Mouse (Mus musculus) left cerebral cortex, postnatal 25 days (tissue): ENCODE results near the gene Desi1. TPM values are rescaled to one million over a fixed set of nuclear protein-coding genes. Genes with fewer than 3 reads are reported as not detected.
A peak's percentile ranks its signal among the peaks of the same experiment; 100 is the strongest.

Experiments used
- DNase-seq, 2 experiments: peaks; one replicate each; pipeline ENCODE4 v3.0.0; 2022; ENCODE audit warnings: low spot score in 2 of 2, mixed read lengths in 1 of 2
- intact Hi-C: fragments of 180-260 bp; cut with DNase I; formaldehyde crosslinking; loops from one replicate; pipeline ENCODE4 v1.15.1; 2025
- total RNA-seq, 2 experiments: library from RNA; stranded (reverse); gene quantifications; 2 replicates each; pipeline ENCODE4 v1.2.3; 2021

Gene Desi1
- total RNA-seq = 100 to 1,000 TPM; 106 to 109 TPM

GRCm38 (mm10) chr15:82033762-82034161 is at the start of gene Desi1:
TSS of gene Desi1 (minus strand) at chr15:82033862.
- intact Hi-C loops = no loop called here

GRCm38 (mm10) chr15:82081161-82081560 is 47.5 kb upstream of the Desi1 start:
- intact Hi-C loops = no loop called here

More at GRCm38 (mm10) chr15:82033762-82034161, at the start of gene Desi1:
- no peak for DNase-seq

GRCm38 (mm10) chr15:82079883-82080282 is 46.2 kb upstream of the Desi1 start:
- DNase-seq = no peak
- intact Hi-C loops = no loop called here

More at GRCm38 (mm10) chr15:82081161-82081560, 47.5 kb upstream of the Desi1 start:
- peak; percentile 57 to 90 for DNase-seq

- no peak for DNase-seq
- intact Hi-C loops = loop anchor here (5.0 kb wide), 1 partner anchor 34 kb away; no protein-coding TSS in a partner anchor
Measured at GRCm38 (mm10) chr15:82073490-82073889, 39.8 kb upstream of the Desi1 start.

GRCm38 (mm10) chr15:82071816-82072469 is 38.3 kb upstream of the Desi1 start:
- intact Hi-C loops = loop anchor here (5.0 kb wide), 1 partner anchor 35 kb away; no protein-coding TSS in a partner anchor
- peak; percentile 36 to 80 for DNase-seq

GRCm38 (mm10) chr15:82069898-82070297 is 36.2 kb upstream of the Desi1 start, which contains the start of gene Mei1:
TSS of gene Mei1 (plus strand) at chr15:82069996.
- intact Hi-C loops = loop anchor here (5.0 kb wide), 2 partner anchors 37 to 67 kb away; no protein-coding TSS in a partner anchor
- DNase-seq = no peak

GRCm38 (mm10) chr15:82065511-82065910 is 31.8 kb upstream of the Desi1 start:
- peak; percentile 79 to 89 for DNase-seq
- intact Hi-C loops = loop anchor here (1.0 to 5.0 kb wide), 2 partner anchors 72 to 171 kb away; no protein-coding TSS in a partner anchor

GRCm38 (mm10) chr15:82063909-82064308 is 30.2 kb upstream of the Desi1 start:
- DNase-seq = no peak
- intact Hi-C loops = no loop called here

- intact Hi-C loops = no loop called here
- DNase-seq = no peak
Measured at GRCm38 (mm10) chr15:82058719-82059201, 25.1 kb upstream of the Desi1 start, which contains the start of gene 4930407I10Rik. TSS of gene 4930407I10Rik (plus strand) at chr15:82059151.

- intact Hi-C loops = no loop called here
- DNase-seq = no peak
Measured at GRCm38 (mm10) chr15:82052544-82052943, 18.9 kb upstream of the Desi1 start.

- peak; percentile 94 to 95 for DNase-seq
- intact Hi-C loops = no loop called here
Measured at GRCm38 (mm10) chr15:82047080-82047883, 13.6 kb upstream of the Desi1 start, which contains the start of gene Snu13. TSS of gene Snu13 (minus strand) at chr15:82047598.

- intact Hi-C loops = no loop called here
- no peak for DNase-seq
Measured at GRCm38 (mm10) chr15:82046246-82046891, 12.7 kb upstream of the Desi1 start.

GRCm38 (mm10) chr15:82044166-82044784 is 10.6 kb upstream of the Desi1 start:
- DNase-seq = peak in 1 of 2 experiments; percentile 19
- intact Hi-C loops = no loop called here

GRCm38 (mm10) chr15:82040650-82041049 is 7.0 kb upstream of the Desi1 start:
- intact Hi-C loops = no loop called here

GRCm38 (mm10) chr15:82035904-82036689 is 2.4 kb upstream of the Desi1 start:
- DNase-seq = peak in 1 of 2 experiments; percentile 32
- intact Hi-C loops = no loop called here

More at GRCm38 (mm10) chr15:82040650-82041049, 7.0 kb upstream of the Desi1 start:
- DNase-seq = peak; percentile 29 to 47

GRCm38 (mm10) chr15:82032386-82032785 is 1.3 kb downstream of the Desi1 start:
- no peak for DNase-seq
- intact Hi-C loops = no loop called here

GRCm38 (mm10) chr15:82027726-82028125 is 5.9 kb downstream of the Desi1 start:
- intact Hi-C loops = no loop called here

GRCm38 (mm10) chr15:82027276-82027675 is 6.4 kb downstream of the Desi1 start:
- intact Hi-C loops = no loop called here
- DNase-seq = no peak

More at GRCm38 (mm10) chr15:82027726-82028125, 5.9 kb downstream of the Desi1 start:
- no peak for DNase-seq
